Mouse (Mus musculus): ENCODE measurements around the gene C530008M17Rik. TPM values are rescaled to one million over a fixed set of nuclear protein-coding genes. Genes with fewer than 3 reads are reported as not detected.

C530008M17Rik gene
- polyA plus RNA-seq, 1 experiment from 2014 or later: 5.7 TPM

DNA sequence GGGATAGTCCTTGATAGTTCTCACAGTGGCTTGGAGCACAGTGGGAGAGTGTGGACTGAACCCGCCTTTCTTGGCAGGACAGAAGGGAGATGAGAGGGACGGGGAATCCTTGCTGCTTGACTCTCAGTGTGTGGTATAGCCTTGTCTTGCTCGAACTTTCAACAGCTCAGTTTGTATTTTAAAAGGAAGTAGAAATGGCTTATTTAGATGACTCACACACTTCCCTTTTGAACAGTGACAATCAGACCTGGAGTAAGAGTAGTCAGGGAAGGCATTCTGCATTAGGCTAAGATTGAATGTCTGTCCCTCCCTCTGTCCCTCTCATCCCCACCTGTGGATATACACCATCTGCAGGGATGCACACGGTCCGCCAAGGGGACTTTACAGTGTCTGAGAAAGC lies 115.1 kb downstream of the C530008M17Rik start:
- H3K4me3 ChIP-seq (ENCODE audit: low read depth, low read length): no peak overlapping the region
- ATAC-seq (ENCODE audit: low read depth): no peak

GRCm38 (mm10) chr5:76772831-76773230 lies 116.5 kb downstream of the C530008M17Rik start:
- Histone ChIP-seq H3K27ac (ENCODE audit: low read length) (no peak overlapping the region), H3K27me3 (ENCODE audit: control insufficient read depth, insufficient read depth, low read depth, low read length) (no peaks in the 10 kb centered on the region), H3K4me1 (ENCODE audit: control insufficient read depth, low read depth, low read length) (no peaks in the 10 kb centered on the region), H3K9ac (ENCODE audit: low read depth, low read length) (no peak overlapping the region), H3K4me3 (ENCODE audit: low read depth, low read length) (no peak overlapping the region), H3K9me3 (replicated peaks; ENCODE audit: control insufficient read depth, low read length) (no peaks in the 10 kb centered on the region), H3K4me2 (ENCODE audit: low read depth, low read length) (no peak overlapping the region), H3K36me3 (ENCODE audit: control insufficient read depth, insufficient read depth) (no peaks in the 10 kb centered on the region)
- no peak for ATAC-seq (ENCODE audit: low read depth)
- WGBS (ENCODE audit: insufficient replicate concordance): 84% methylated on average over 4 of the region's 4 CpGs

More for the DNA sequence above, 115.1 kb downstream of the C530008M17Rik start:
- H3K27ac ChIP-seq (ENCODE audit: low read length): no peak overlapping the region
- H3K4me1 ChIP-seq (ENCODE audit: control insufficient read depth, low read depth, low read length): no peaks in the 10 kb centered on the region
- H3K27me3 ChIP-seq (ENCODE audit: control insufficient read depth, insufficient read depth, low read depth, low read length): no peaks in the 10 kb centered on the region
- H3K36me3 ChIP-seq (ENCODE audit: control insufficient read depth, insufficient read depth): no peaks in the 10 kb centered on the region
- no peak overlapping the region for H3K4me2 ChIP-seq (ENCODE audit: low read depth, low read length)
- H3K9me3 ChIP-seq (replicated peaks; ENCODE audit: control insufficient read depth, low read length): no peaks in the 10 kb centered on the region
- 65% methylated on average over 5 of the region's 5 CpGs for WGBS (ENCODE audit: insufficient replicate concordance)
- no peak overlapping the region for H3K9ac ChIP-seq (ENCODE audit: low read depth, low read length)

- no peak overlapping the region for H3K4me3 ChIP-seq (ENCODE audit: low read depth, low read length)
- no peak for ATAC-seq (ENCODE audit: low read depth)
- no peaks in the 10 kb centered on the region for H3K27me3 ChIP-seq (ENCODE audit: control insufficient read depth, insufficient read depth, low read depth, low read length)
- no peak overlapping the region for H3K9ac ChIP-seq (ENCODE audit: low read depth, low read length)
- H3K9me3 ChIP-seq (replicated peaks; ENCODE audit: control insufficient read depth, low read length): no peaks in the 10 kb centered on the region
- no peaks in the 10 kb centered on the region for H3K36me3 ChIP-seq (ENCODE audit: control insufficient read depth, insufficient read depth)
- H3K4me2 ChIP-seq (ENCODE audit: low read depth, low read length): no peak overlapping the region
- no peaks in the 10 kb centered on the region for H3K4me1 ChIP-seq (ENCODE audit: control insufficient read depth, low read depth, low read length)
- 70% methylated on average over 9 of the region's 9 CpGs for WGBS (ENCODE audit: insufficient replicate concordance)
- H3K27ac ChIP-seq (ENCODE audit: low read length): no peak overlapping the region
Observed at GRCm38 (mm10) chr5:76773492-76774158, 117.3 kb downstream of the C530008M17Rik start.

- no peaks in the 10 kb centered on the region for H3K27me3 ChIP-seq (ENCODE audit: control insufficient read depth, insufficient read depth, low read depth, low read length)
- no peaks in the 10 kb centered on the region for H3K9me3 ChIP-seq (replicated peaks; ENCODE audit: control insufficient read depth, low read length)
- H3K4me1 ChIP-seq (ENCODE audit: control insufficient read depth, low read depth, low read length): peaks cover 6% of the 10 kb centered on the region; the same call in 1 of the 2 replicates
- peak; percentile 62 for ATAC-seq (ENCODE audit: low read depth)
- H3K4me2 ChIP-seq (ENCODE audit: low read depth, low read length): peak overlapping the region; percentile 58
- WGBS (ENCODE audit: insufficient replicate concordance): 7% methylated on average over 14 of the region's 14 CpGs
- H3K36me3 ChIP-seq (ENCODE audit: control insufficient read depth, insufficient read depth): no peaks in the 10 kb centered on the region
- peak overlapping the region; percentile 38 for H3K9ac ChIP-seq (ENCODE audit: low read depth, low read length)
- H3K4me3 ChIP-seq (ENCODE audit: low read depth, low read length): peak overlapping the region; percentile 42
- H3K27ac ChIP-seq (ENCODE audit: low read length): 0 out of 2 replicates have a peak overlapping the region, but pooled peaks have one; percentile 26
Observed at GRCm38 (mm10) chr5:76779094-76779615, 122.8 kb downstream of the C530008M17Rik start.

DNA sequence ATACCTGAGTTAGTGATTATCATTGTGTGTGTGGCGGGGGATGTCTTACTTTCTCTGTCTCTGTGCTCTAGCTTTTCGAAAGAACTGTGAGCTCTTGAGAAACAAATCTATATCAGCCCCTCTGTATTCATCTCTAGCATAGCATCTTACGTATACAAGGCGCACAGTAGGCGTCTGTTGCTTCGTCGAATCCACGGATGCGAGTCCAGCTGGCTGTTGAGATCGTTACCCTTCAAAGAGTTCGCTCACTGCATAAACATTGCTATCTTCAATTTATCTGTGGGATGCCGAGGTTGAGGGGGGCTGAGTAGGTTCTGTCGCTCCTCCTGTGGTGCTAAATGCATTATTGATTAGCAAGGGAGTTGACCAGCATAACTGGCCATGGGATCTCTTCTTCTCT lies 125.6 kb downstream of the C530008M17Rik start:
- Histone ChIP-seq H3K36me3 (ENCODE audit: control insufficient read depth, insufficient read depth) (no peaks in the 10 kb centered on the region), H3K27me3 (ENCODE audit: control insufficient read depth, insufficient read depth, low read depth, low read length) (no peaks in the 10 kb centered on the region), H3K4me1 (ENCODE audit: control insufficient read depth, low read depth, low read length) (peaks cover 6% of the 10 kb centered on the region; the same call in 1 of the 2 replicates), H3K27ac (ENCODE audit: low read length) (no peak overlapping the region), H3K4me3 (ENCODE audit: low read depth, low read length) (no peak overlapping the region), H3K9ac (ENCODE audit: low read depth, low read length) (no peak overlapping the region), H3K9me3 (replicated peaks; ENCODE audit: control insufficient read depth, low read length) (no peaks in the 10 kb centered on the region), H3K4me2 (ENCODE audit: low read depth, low read length) (no peak overlapping the region)
- WGBS (ENCODE audit: insufficient replicate concordance): 74% methylated on average over 13 of the region's 13 CpGs
- no peak for ATAC-seq (ENCODE audit: low read depth)

GRCm38 (mm10) chr5:76782414-76783103 lies 126.2 kb downstream of the C530008M17Rik start:
- ATAC-seq (ENCODE audit: low read depth): no peak
- H3K4me1 ChIP-seq (ENCODE audit: control insufficient read depth, low read depth, low read length): peaks cover 6% of the 10 kb centered on the region; the same call in 1 of the 2 replicates
- no peaks in the 10 kb centered on the region for H3K36me3 ChIP-seq (ENCODE audit: control insufficient read depth, insufficient read depth)
- H3K27me3 ChIP-seq (ENCODE audit: control insufficient read depth, insufficient read depth, low read depth, low read length): no peaks in the 10 kb centered on the region
- WGBS (ENCODE audit: insufficient replicate concordance): 63% methylated on average over 7 of the region's 7 CpGs
- no peak overlapping the region for H3K4me3 ChIP-seq (ENCODE audit: low read depth, low read length)
- H3K9ac ChIP-seq (ENCODE audit: low read depth, low read length): no peak overlapping the region
- no peak overlapping the region for H3K27ac ChIP-seq (ENCODE audit: low read length)
- no peaks in the 10 kb centered on the region for H3K9me3 ChIP-seq (replicated peaks; ENCODE audit: control insufficient read depth, low read length)
- H3K4me2 ChIP-seq (ENCODE audit: low read depth, low read length): no peak overlapping the region

DNA sequence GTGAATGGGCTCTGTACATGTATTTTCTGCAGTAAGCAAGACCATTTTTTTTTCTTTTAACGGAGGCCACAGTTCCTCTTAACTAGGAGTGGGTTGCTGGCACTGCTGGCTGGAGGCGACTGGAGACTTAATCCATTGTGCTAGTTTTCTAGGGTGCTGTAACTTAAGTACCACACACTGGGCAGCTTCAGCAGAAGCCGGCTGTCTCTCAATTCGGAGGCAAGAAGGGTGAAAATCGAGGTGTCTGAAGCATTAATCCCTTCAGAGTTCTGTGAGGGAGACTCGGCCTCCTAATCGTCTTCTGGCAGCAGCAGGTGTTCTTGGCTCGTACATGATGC lies 126.8 kb downstream of the C530008M17Rik start:
- WGBS (ENCODE audit: insufficient replicate concordance): 71% methylated on average over 8 of the region's 8 CpGs
- H3K4me2 ChIP-seq (ENCODE audit: low read depth, low read length): no peak overlapping the region
- ATAC-seq (ENCODE audit: low read depth): no peak
- no peak overlapping the region for H3K4me3 ChIP-seq (ENCODE audit: low read depth, low read length)
- H3K27ac ChIP-seq (ENCODE audit: low read length): no peak overlapping the region
- peaks cover 6% of the 10 kb centered on the region; the same call in 1 of the 2 replicates for H3K4me1 ChIP-seq (ENCODE audit: control insufficient read depth, low read depth, low read length)
- H3K9me3 ChIP-seq (replicated peaks; ENCODE audit: control insufficient read depth, low read length): no peaks in the 10 kb centered on the region
- H3K9ac ChIP-seq (ENCODE audit: low read depth, low read length): no peak overlapping the region
- H3K27me3 ChIP-seq (ENCODE audit: control insufficient read depth, insufficient read depth, low read depth, low read length): no peaks in the 10 kb centered on the region
- no peaks in the 10 kb centered on the region for H3K36me3 ChIP-seq (ENCODE audit: control insufficient read depth, insufficient read depth)

GRCm38 (mm10) chr5:76784151-76784723 lies 127.9 kb downstream of the C530008M17Rik start:
- ATAC-seq (ENCODE audit: low read depth): no peak
- no peak overlapping the region for H3K4me2 ChIP-seq (ENCODE audit: low read depth, low read length)
- peaks cover 2% of the 10 kb centered on the region; the same call in 1 of the 2 replicates for H3K4me1 ChIP-seq (ENCODE audit: control insufficient read depth, low read depth, low read length)
- H3K9ac ChIP-seq (ENCODE audit: low read depth, low read length): no peak overlapping the region
- H3K4me3 ChIP-seq (ENCODE audit: low read depth, low read length): no peak overlapping the region
- WGBS (ENCODE audit: insufficient replicate concordance): 31% methylated on average over 7 of the region's 7 CpGs
- H3K9me3 ChIP-seq (replicated peaks; ENCODE audit: control insufficient read depth, low read length): no peaks in the 10 kb centered on the region
- no peak overlapping the region for H3K27ac ChIP-seq (ENCODE audit: low read length)
- H3K27me3 ChIP-seq (ENCODE audit: control insufficient read depth, insufficient read depth, low read depth, low read length): no peaks in the 10 kb centered on the region
- H3K36me3 ChIP-seq (ENCODE audit: control insufficient read depth, insufficient read depth): no peaks in the 10 kb centered on the region

- H3K4me1 ChIP-seq (ENCODE audit: control insufficient read depth, low read depth, low read length): no peaks in the 10 kb centered on the region
- H3K9me3 ChIP-seq (replicated peaks; ENCODE audit: control insufficient read depth, low read length): no peaks in the 10 kb centered on the region
- no peak overlapping the region for H3K4me3 ChIP-seq (ENCODE audit: low read depth, low read length)
- ATAC-seq (ENCODE audit: low read depth): no peak
- H3K9ac ChIP-seq (ENCODE audit: low read depth, low read length): no peak overlapping the region
- no peaks in the 10 kb centered on the region for H3K27me3 ChIP-seq (ENCODE audit: control insufficient read depth, insufficient read depth, low read depth, low read length)
- WGBS (ENCODE audit: insufficient replicate concordance): 70% methylated on average over 6 of the region's 6 CpGs
- no peak overlapping the region for H3K4me2 ChIP-seq (ENCODE audit: low read depth, low read length)
- no peak overlapping the region for H3K27ac ChIP-seq (ENCODE audit: low read length)
- H3K36me3 ChIP-seq (ENCODE audit: control insufficient read depth, insufficient read depth): no peaks in the 10 kb centered on the region
Observed at GRCm38 (mm10) chr5:76785013-76785412, 128.7 kb downstream of the C530008M17Rik start.
